8 mouse cellular contexts compared by ENCODE assay signal in genomic region chr1:152903591-152904135, GRCm38 (mm10). TPM values are rescaled to one million over a fixed set of nuclear protein-coding genes. Genes with fewer than 3 reads are reported as not detected.
DNase-seq lines count a peak whose midpoint lies in the region; ATAC-seq and TF ChIP-seq lines count a peak whose summit lies in the region.

No protein-coding gene starts in this region.

- peak overlapping the region; percentile 99 for H3K4me2 ChIP-seq in lung, embryonic 15.5 days
- peak overlapping the region; percentile 97 for H3K4me2 ChIP-seq in embryonic facial prominence, embryonic 12.5 days (replicated peaks)
- H3K4me2 ChIP-seq in hindbrain, postnatal 0 days (ENCODE audit: low read depth, low read length), result peak overlapping the region; percentile 99
- H3K4me2 ChIP-seq in midbrain, embryonic 11.5 days, result peak overlapping the region; percentile 99

- WGBS in lung, embryonic 15.5 days, result under 1% methylated on average over 36 of the region's 36 CpGs
- under 1% methylated on average over 36 of the region's 36 CpGs for WGBS in embryonic facial prominence, embryonic 12.5 days
- WGBS in hindbrain, postnatal 0 days, result 2% methylated on average over 36 of the region's 36 CpGs
- under 1% methylated on average over 36 of the region's 36 CpGs for WGBS in midbrain, embryonic 11.5 days

- peak overlapping the region; percentile 85 for H3K9ac ChIP-seq in lung, embryonic 15.5 days
- H3K9ac ChIP-seq in embryonic facial prominence, embryonic 12.5 days, result peak overlapping the region; percentile 90
- peak overlapping the region; percentile 97 for H3K9ac ChIP-seq in hindbrain, postnatal 0 days (replicated peaks; ENCODE audit: low read length)
- H3K9ac ChIP-seq in midbrain, embryonic 11.5 days (ENCODE audit: low read length), result peak overlapping the region; percentile 67

- no peaks in the 10 kb centered on the region for H3K9me3 ChIP-seq in lung, embryonic 15.5 days
- no peaks in the 10 kb centered on the region for H3K9me3 ChIP-seq in embryonic facial prominence, embryonic 12.5 days
- H3K9me3 ChIP-seq in hindbrain, postnatal 0 days (ENCODE audit: low read length), result no peaks in the 10 kb centered on the region
- no peaks in the 10 kb centered on the region for H3K9me3 ChIP-seq in midbrain, embryonic 11.5 days (ENCODE audit: control insufficient read depth, low read length)

- no peak for TF ChIP-seq CTCF in hindbrain, postnatal 0 days (IDR thresholded peaks at IDR 0.05; ENCODE audit: low read depth)

- DNase-seq in adrenal gland, adult 18-20 months (ENCODE audit: low spot score in 2 of 2), result peak; percentile 45 to 58
- DNase-seq in adrenal gland, adult (ENCODE audit: inconsistent age in 2 of 2, low spot score in 1 of 2), result no peak
- DNase-seq in lung, postnatal 4 days, result no peak
- peak; percentile 58 for DNase-seq in hindbrain, postnatal 0 days (ENCODE audit: low spot score)
- peak; percentile 95 for DNase-seq in midbrain, embryonic 11.5 days (ENCODE audit: low spot score, missing footprints)
- peak; percentile 66 for DNase-seq in thymus, postnatal 4 days

- H3K27ac ChIP-seq in lung, embryonic 15.5 days, result peak overlapping the region; percentile 100
- H3K27ac ChIP-seq in embryonic facial prominence, embryonic 12.5 days, result peak overlapping the region; percentile 95
- peak overlapping the region; percentile 100 for H3K27ac ChIP-seq in hindbrain, postnatal 0 days
- H3K27ac ChIP-seq in midbrain, embryonic 11.5 days (ENCODE audit: low read depth, low read length), result peak overlapping the region; percentile 89

- peak; percentile 13; the same call in 1 of the 2 replicates for ATAC-seq in lung, embryonic 15.5 days (ENCODE audit: borderline replicate concordance, extremely low read depth, low FRiP score, low TSS enrichment)
- 0 out of 2 replicates have a peak, but pooled peaks have one; percentile 42 for ATAC-seq in embryonic facial prominence, embryonic 12.5 days (ENCODE audit: insufficient number of reproducible peaks, insufficient read depth, low FRiP score, low TSS enrichment)
- peak; percentile 24 for ATAC-seq in hindbrain, postnatal 0 days
- ATAC-seq in midbrain, embryonic 11.5 days (ENCODE audit: low FRiP score), result peak; percentile 31

- H3K4me3 ChIP-seq in lung, embryonic 15.5 days, result peak overlapping the region; percentile 76
- H3K4me3 ChIP-seq in embryonic facial prominence, embryonic 12.5 days, result peak overlapping the region; percentile 94
- peak overlapping the region; percentile 98 for H3K4me3 ChIP-seq in hindbrain, postnatal 0 days (ENCODE audit: low read length)
- peak overlapping the region; percentile 95 for H3K4me3 ChIP-seq in midbrain, embryonic 11.5 days (ENCODE audit: low read depth, low read length)

- H3K36me3 ChIP-seq in lung, embryonic 15.5 days, result no peaks in the 10 kb centered on the region
- H3K36me3 ChIP-seq in embryonic facial prominence, embryonic 12.5 days, result no peaks in the 10 kb centered on the region
- H3K36me3 ChIP-seq in hindbrain, postnatal 0 days (ENCODE audit: insufficient read depth, low read length), result no peaks in the 10 kb centered on the region
- no peaks in the 10 kb centered on the region for H3K36me3 ChIP-seq in midbrain, embryonic 11.5 days (ENCODE audit: control insufficient read depth, insufficient read depth, low read length)

- H3K27me3 ChIP-seq in lung, embryonic 15.5 days, result no peaks in the 10 kb centered on the region
- H3K27me3 ChIP-seq in embryonic facial prominence, embryonic 12.5 days, result no peaks in the 10 kb centered on the region
- H3K27me3 ChIP-seq in hindbrain, postnatal 0 days (ENCODE audit: insufficient read depth, low read length), result no peaks in the 10 kb centered on the region
- no peaks in the 10 kb centered on the region for H3K27me3 ChIP-seq in midbrain, embryonic 11.5 days (ENCODE audit: control insufficient read depth, insufficient read depth, low read length)

- peaks cover 18% of the 10 kb centered on the region for H3K4me1 ChIP-seq in lung, embryonic 15.5 days
- H3K4me1 ChIP-seq in embryonic facial prominence, embryonic 12.5 days, result peaks cover 14% of the 10 kb centered on the region
- H3K4me1 ChIP-seq in hindbrain, postnatal 0 days (ENCODE audit: insufficient read depth, low read length), result peaks cover 6% of the 10 kb centered on the region
- peaks cover 10% of the 10 kb centered on the region for H3K4me1 ChIP-seq in midbrain, embryonic 11.5 days (ENCODE audit: control insufficient read depth, insufficient read depth, low read length)

RNA-seq across cellular contexts. Expression of gene Smg7, which starts 1.2 kb away (rescaled TPM):
- 10 to 100 TPM; 65.8 to 73.8 TPM for total RNA-seq in adrenal gland, adult 18-20 months (2021)
- polyA plus RNA-seq in lung, embryonic 15.5 days (2015; fragmentation: Nextera tagmentation; extraction: Ambion mirVana), result 29.7 and 31.2 TPM in 2 replicates
- polyA plus RNA-seq in embryonic facial prominence, embryonic 12.5 days (2016; fragmentation: Nextera tagmentation; extraction: Ambion mirVana), result 32.2 and 33.2 TPM in 2 replicates
- total RNA-seq in hindbrain, postnatal 0 days (2014; rRNA removed), result 60.8 and 65.0 TPM in 2 replicates
- 24.6 and 26.9 TPM in 2 replicates for polyA plus RNA-seq in hindbrain, postnatal 0 days (2015; fragmentation: Nextera tagmentation; extraction: Ambion mirVana)
- 42.9 and 45.2 TPM in 2 replicates for polyA plus RNA-seq in midbrain, embryonic 11.5 days (2014; fragmentation: Nextera tagmentation; extraction: Ambion mirVana)

RNA-seq across cellular contexts. Expression of gene Nmnat2, which starts 51.1 kb away (rescaled TPM):
- 1 to 10 TPM in 1 of 2 experiments, under 1 TPM in 1; 0.99 to 1.9 TPM for total RNA-seq in adrenal gland, adult 18-20 months (2021)
- 4.3 and 5.0 TPM in 2 replicates for polyA plus RNA-seq in lung, embryonic 15.5 days (2015; fragmentation: Nextera tagmentation; extraction: Ambion mirVana)
- polyA plus RNA-seq in embryonic facial prominence, embryonic 12.5 days (2016; fragmentation: Nextera tagmentation; extraction: Ambion mirVana), result 4.3 and 5.4 TPM in 2 replicates
- total RNA-seq in hindbrain, postnatal 0 days (2014; rRNA removed), result 120 and 121 TPM in 2 replicates
- polyA plus RNA-seq in hindbrain, postnatal 0 days (2015; fragmentation: Nextera tagmentation; extraction: Ambion mirVana), result 58.0 and 70.5 TPM in 2 replicates
- polyA plus RNA-seq in midbrain, embryonic 11.5 days (2014; fragmentation: Nextera tagmentation; extraction: Ambion mirVana), result 15.0 and 20.4 TPM in 2 replicates

Comparison
In these comparisons a context has a peak if more than half of its experiments do, and no peak if none do; other contexts are left out.
1. DNase-seq: peak in adrenal gland, adult 18-20 months (2 of 2), hindbrain, postnatal 0 days (single experiment), midbrain, embryonic 11.5 days (single experiment) and thymus, postnatal 4 days (single experiment); none in adrenal gland, adult (0 of 2) and lung, postnatal 4 days (0 of 2).
2. Peak in every context shown above with its lines, with median percentiles within 50 percentile points of each other: ATAC-seq, H3K27ac ChIP-seq, H3K4me2 ChIP-seq, H3K4me3 ChIP-seq and H3K9ac ChIP-seq.